Mouse (Mus musculus) adrenal gland, adult 8-10 months (tissue): Measurements from ENCODE around the gene Idh1. TPM values are rescaled to one million over a fixed set of nuclear protein-coding genes. Genes with fewer than 3 reads are reported as not detected.

Source experiments
- DNase-seq: peaks from one replicate; pipeline ENCODE4 v3.0.0; 2022
- total RNA-seq, 4 experiments: library from RNA; stranded (reverse); gene quantifications; 2 replicates each; pipeline ENCODE4 v1.2.4; 2022

Gene Idh1
- total RNA-seq, 4 experiments from 2014 or later, result 588 to 738 (median 679) TPM

DNA sequence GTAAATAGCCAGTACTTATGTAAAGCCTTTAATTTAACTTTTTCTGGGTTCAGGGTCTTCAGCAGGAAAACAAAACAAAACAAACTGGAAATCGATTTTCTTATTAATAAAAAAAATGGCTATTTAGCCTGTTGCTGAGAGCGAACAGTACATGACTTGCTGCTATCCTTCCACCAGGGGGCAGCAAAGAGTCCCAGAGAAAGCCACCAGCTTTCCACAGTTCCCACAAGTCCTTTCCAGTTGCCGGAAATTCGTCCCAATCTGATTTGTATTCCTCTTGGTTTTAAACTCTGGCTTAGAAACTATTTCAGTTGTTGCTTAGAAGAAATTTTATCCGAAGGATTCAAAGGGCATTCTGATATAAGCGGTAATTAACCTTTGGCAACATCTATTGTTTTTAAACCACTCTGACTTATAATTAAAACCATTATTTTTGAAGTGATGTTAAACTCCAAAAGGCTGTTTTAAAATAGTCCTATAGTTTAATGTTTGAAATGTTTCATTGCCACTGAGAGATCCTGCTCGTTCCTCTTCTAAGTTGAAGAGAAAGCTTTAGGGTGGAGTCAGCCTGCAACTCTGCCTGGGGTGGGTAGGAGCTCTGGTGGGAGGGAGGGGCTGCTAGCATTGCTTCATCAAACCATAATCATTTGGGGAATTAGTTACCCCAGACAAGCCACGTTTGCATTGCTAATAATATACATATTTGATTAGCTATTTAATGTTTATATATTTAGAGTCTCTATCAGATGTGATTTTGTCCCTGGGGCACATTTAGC, 74.1 kb downstream of the Idh1 start:
- DNase-seq, result peak; percentile 56

DNA sequence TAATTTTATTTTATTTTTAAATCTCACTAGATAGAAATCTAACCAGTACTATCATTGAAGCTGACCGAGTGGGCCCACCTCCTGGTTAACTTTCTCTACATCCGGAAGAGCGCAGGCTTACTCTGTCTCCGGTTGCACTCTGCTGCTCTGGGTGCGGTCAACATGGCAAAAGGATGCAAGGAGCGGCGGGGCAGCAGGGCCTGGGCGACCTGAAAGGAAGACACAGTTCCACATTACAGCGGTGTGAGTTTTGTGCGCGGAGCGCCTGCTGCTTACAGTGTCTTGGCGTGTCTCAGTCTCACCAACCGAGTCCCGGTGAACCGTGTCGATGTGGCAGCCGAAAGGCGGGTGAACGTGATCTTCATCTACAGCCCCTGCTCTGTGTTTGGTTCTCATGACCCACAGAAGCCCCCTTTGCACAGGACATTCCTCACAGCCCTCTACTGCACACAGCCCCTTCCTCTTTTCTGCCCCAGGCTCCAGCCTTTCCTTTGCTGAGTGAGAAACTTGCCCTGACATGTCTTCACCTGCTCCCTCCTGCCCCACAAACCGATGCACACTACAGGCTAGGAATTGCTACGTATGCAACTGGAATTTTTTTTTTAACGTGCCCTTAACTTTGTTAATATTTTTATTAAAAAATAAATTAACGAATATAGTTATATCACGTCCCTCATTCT, 76.4 kb downstream of the Idh1 start:
- DNase-seq, result no peak

- DNase-seq, result no peak
Measured at GRCm38 (mm10) chr1:65109196-65109595, 77.1 kb downstream of the Idh1 start.

Other genes starting within 250 kb of the Idh1 start
- gene Plekhm3, start 229.7 kb downstream of the Idh1 start, total RNA-seq, result 10 to 100 TPM; 21.0 to 40.6 (median 31.8) TPM
- gene Akr1cl, start 153.7 kb downstream of the Idh1 start, total RNA-seq, result 1,000 to 10,000 TPM; 1,428 to 2,043 (median 1,710) TPM
- gene Cryge, start 135.4 kb downstream of the Idh1 start, total RNA-seq, result under 1 TPM in 3 of 4 experiments, not detected in 1; 0.38 to 0.62 (median 0.49) TPM
- gene Crygd, start 123.0 kb downstream of the Idh1 start, total RNA-seq, result under 1 TPM in 1 of 4 experiments, not detected in 3; 0.44 TPM
- gene Crygc, start 112.8 kb downstream of the Idh1 start, total RNA-seq, result not detected
- gene Crygb, start 104.2 kb downstream of the Idh1 start, total RNA-seq, result not detected
- gene Cryga, start 83.1 kb downstream of the Idh1 start, total RNA-seq, result not detected
- gene Gm28845, start 66.9 kb downstream of the Idh1 start, total RNA-seq, result not detected
- gene D630023F18Rik, start 63.3 kb downstream of the Idh1 start, total RNA-seq, result 1 to 10 TPM in 2 of 4 experiments, not detected in 2; 3.1 to 3.4 TPM
- 10 to 100 TPM; 36.5 to 49.2 (median 40.3) TPM for gene Pikfyve, start 183 bp upstream of the Idh1 start, total RNA-seq
- gene Pth2r, start 95.6 kb upstream of the Idh1 start, total RNA-seq, result not detected